Mouse (Mus musculus) heart, embryonic 10.5 days (tissue): ENCODE results near the gene Wdr38. TPM values are rescaled to one million over a fixed set of nuclear protein-coding genes. Genes with fewer than 3 reads are reported as not detected.

Source experiments
- DNase-seq: peaks from one replicate; pipeline ENCODE4 v3.0.0-alpha.2; 2017; ENCODE audit warnings: low spot score
- H3K27ac ChIP-seq: fragments of 300-500 bp; sonication (generic); 2 replicates; pipeline ENCODE4 v1.5.1; 2016; ENCODE audit warnings: mild to moderate bottlenecking
- H3K27me3 ChIP-seq: fragments of 300-500 bp; sonication (generic); 2 replicates; pipeline ENCODE4 v1.6.1; 2016; ENCODE audit warnings: mild to moderate bottlenecking; ENCODE audit not compliant: poor library complexity, insufficient read depth, severe bottlenecking
- H3K36me3 ChIP-seq: fragments of 300-500 bp; sonication (generic); 2 replicates; pipeline ENCODE4 v1.6.1; 2016; ENCODE audit warnings: mild to moderate bottlenecking, moderate library complexity
- H3K4me1 ChIP-seq: fragments of 300-500 bp; sonication (generic); 2 replicates; pipeline ENCODE4 v1.6.1; 2016; ENCODE audit warnings: mild to moderate bottlenecking
- H3K4me3 ChIP-seq: fragments of 300-500 bp; sonication (generic); 2 replicates; pipeline ENCODE4 v1.5.1; 2016; ENCODE audit warnings: mild to moderate bottlenecking, moderate library complexity
- H3K9me3 ChIP-seq: fragments of 300-500 bp; sonication (generic); 2 replicates; pipeline ENCODE4 v1.6.1; 2016; ENCODE audit warnings: mild to moderate bottlenecking, moderate library complexity
- WGBS: fragments of 180-500 bp; shearing (Covaris S2); methylation state at CpG from one replicate; pipeline ENCODE4 v1.1.7; 2016; 5-methylcytosine and 5-hydroxymethylcytosine counted together
- polyA plus RNA-seq: library from polyadenylated mRNA; unstranded; fragments of >200 nt; fragmentation: Nextera tagmentation; extraction: Ambion mirVana; gene quantifications from 2 replicates; pipeline ENCODE4 v1.2.1, GENCODE M21; 2016

Gene Wdr38
- 0.89 and 1.4 TPM in 2 replicates for polyA plus RNA-seq

DNA sequence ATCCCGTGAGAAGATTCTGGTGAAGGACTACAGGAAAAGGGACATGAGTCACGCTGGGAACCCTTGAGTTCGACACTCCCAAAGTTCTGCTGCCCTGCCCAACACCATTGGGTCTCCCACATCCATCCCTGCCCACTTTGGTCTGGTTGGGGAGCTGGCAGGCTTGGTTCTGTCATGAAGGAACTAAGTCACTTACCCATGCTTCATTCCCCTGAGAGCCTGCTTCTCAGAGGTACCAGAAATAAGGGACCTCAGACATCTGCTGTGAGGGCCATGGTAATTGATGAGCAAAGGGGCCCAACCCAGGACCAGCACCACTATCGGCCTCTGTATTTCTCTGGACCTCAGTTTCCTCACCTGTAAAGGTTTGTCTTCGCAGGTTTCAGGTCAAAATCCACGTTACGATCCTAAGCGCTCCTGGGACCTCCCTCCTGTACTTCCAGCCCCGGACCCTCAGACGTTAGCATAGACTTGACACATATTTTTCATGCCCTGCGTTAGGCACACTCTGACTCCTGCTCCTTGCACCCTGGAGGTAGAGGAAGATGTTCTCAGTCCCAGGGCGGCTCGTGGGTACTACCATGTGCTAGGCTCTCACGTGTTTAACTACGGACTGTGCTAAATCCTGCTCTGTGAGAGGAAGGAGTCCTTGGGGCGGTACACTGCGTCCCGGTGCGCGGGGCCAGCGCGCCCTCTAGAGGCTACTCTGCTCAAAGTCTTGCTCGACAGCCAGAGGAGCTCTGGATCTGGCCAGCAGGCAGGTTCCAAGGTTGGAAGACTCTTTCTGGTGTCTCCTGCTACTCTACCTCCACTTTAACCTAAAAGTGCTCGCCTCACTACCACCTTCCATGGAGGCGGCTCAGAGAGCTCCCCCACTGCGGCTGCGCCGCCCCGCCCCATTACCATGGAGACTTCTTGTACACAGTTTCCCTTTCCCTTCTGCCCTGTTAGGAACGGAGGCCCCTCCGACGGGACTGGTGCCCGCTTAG, at the start of gene Wdr38:
Wdr38 (plus strand) TSS at position 91 of the 989 bp plus-strand sequence.
- DNase-seq: peak; percentile 94
- peak within 1 kb of the TSS; percentile 84 for H3K27ac ChIP-seq
- H3K4me3 ChIP-seq: peak within 1 kb of the TSS; percentile 58
- peaks cover 23% of the 10 kb centered on the region for H3K4me1 ChIP-seq
- H3K27me3 ChIP-seq: no peaks in the 10 kb centered on the region
- H3K36me3 ChIP-seq: peaks cover 32% of the 10 kb centered on the region
- no peaks in the 10 kb centered on the region for H3K9me3 ChIP-seq
- 13% methylated on average over 33 of the region's 33 CpGs for WGBS

GRCm38 (mm10) chr2:38947566-38947965, 49.7 kb upstream of the Wdr38 start:
- DNase-seq: no peak
- 46% methylated on average over 7 of the region's 7 CpGs for WGBS
- Histone ChIP-seq H3K9me3 (no peaks in the 10 kb centered on the region), H3K36me3 (no peaks in the 10 kb centered on the region), H3K27ac (0 out of 2 replicates have a peak overlapping the region, but pooled peaks have one; percentile 29), H3K27me3 (no peaks in the 10 kb centered on the region), H3K4me3 (no peak overlapping the region), H3K4me1 (peaks cover 6% of the 10 kb centered on the region; the same call in 1 of the 2 replicates)

DNA sequence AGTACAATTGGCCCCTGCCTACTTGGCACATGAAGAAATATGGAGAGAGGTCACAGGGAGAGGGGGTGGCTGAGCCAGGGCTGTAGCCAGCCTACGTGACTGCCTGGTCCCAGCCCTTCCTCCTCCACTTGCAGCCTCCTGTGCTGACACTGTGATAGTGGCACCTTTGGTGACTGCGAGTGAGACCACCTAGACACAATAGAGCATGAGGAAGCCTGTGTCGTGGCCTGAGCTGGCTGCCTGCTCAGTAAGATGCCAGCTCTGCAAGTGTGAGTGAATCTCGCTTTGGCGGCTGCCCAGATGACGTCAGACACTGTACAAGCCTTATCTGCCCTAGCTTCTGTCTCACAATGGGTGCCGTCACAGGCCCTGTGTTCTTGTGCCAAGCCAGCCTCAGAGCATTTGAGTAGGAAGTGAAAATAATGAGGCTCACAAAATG, 47.0 kb upstream of the Wdr38 start:
- Histone ChIP-seq H3K4me1 (peaks cover 9% of the 10 kb centered on the region; the same call in 1 of the 2 replicates), H3K27ac (0 out of 2 replicates have a peak overlapping the region, but pooled peaks have one; percentile 13), H3K36me3 (no peaks in the 10 kb centered on the region), H3K27me3 (no peaks in the 10 kb centered on the region), H3K4me3 (no peak overlapping the region), H3K9me3 (no peaks in the 10 kb centered on the region)
- DNase-seq: no peak
- 60% methylated on average over 7 of the region's 7 CpGs for WGBS

- peaks cover 15% of the 10 kb centered on the region; the same call in 1 of the 2 replicates for H3K4me1 ChIP-seq
- H3K9me3 ChIP-seq: no peaks in the 10 kb centered on the region
- H3K27ac ChIP-seq: peak overlapping the region; percentile 53; the same call in 1 of the 2 replicates
- H3K4me3 ChIP-seq: no peak overlapping the region
- no peaks in the 10 kb centered on the region for H3K27me3 ChIP-seq
- WGBS: 66% methylated on average over 5 of the region's 5 CpGs
- no peaks in the 10 kb centered on the region for H3K36me3 ChIP-seq
- DNase-seq: no peak
These were observed 44.0 kb upstream of the Wdr38 start for GRCm38 (mm10) chr2:38953152-38953883.

- H3K4me1 ChIP-seq: peaks cover 16% of the 10 kb centered on the region; the same call in 1 of the 2 replicates
- H3K9me3 ChIP-seq: no peaks in the 10 kb centered on the region
- no peak for DNase-seq
- H3K4me3 ChIP-seq: no peak overlapping the region
- no peaks in the 10 kb centered on the region for H3K27me3 ChIP-seq
- no peaks in the 10 kb centered on the region for H3K36me3 ChIP-seq
- no peak overlapping the region for H3K27ac ChIP-seq
- WGBS: 74% methylated on average over 2 of the region's 2 CpGs
These were observed 41.2 kb upstream of the Wdr38 start for GRCm38 (mm10) chr2:38956062-38956461.

DNA sequence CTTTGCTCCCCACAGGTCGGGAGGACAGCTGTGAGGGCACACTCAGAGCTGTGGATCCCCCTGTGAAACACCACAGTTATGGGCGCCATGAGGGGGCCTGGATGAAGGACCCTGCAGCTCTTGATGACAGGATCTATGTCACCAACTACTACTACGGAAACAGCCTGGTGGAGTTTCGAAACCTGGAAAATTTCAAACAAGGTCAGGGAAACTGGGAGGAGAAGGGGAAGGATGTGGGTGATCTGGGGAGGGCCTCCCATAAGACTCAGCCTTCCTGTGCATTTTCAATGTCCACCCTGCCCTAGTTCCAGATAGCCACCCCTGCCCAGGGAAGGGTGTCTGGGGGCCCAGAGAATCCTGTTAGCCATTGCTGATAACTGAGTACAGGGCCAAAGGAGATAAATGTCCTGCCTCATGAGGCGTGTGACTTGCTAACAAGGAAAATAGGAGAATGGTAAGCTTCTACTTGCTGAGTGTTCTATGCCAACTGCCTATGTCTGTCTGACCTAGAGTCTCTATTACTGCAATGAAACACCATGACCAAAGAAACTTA, 39.5 kb upstream of the Wdr38 start:
- no peak overlapping the region for H3K27ac ChIP-seq
- no peaks in the 10 kb centered on the region for H3K27me3 ChIP-seq
- WGBS: 65% methylated on average over 5 of the region's 5 CpGs
- H3K9me3 ChIP-seq: no peaks in the 10 kb centered on the region
- H3K36me3 ChIP-seq: no peaks in the 10 kb centered on the region
- DNase-seq: no peak
- H3K4me1 ChIP-seq: peaks cover 21% of the 10 kb centered on the region; the same call in 1 of the 2 replicates
- no peak overlapping the region for H3K4me3 ChIP-seq

DNA sequence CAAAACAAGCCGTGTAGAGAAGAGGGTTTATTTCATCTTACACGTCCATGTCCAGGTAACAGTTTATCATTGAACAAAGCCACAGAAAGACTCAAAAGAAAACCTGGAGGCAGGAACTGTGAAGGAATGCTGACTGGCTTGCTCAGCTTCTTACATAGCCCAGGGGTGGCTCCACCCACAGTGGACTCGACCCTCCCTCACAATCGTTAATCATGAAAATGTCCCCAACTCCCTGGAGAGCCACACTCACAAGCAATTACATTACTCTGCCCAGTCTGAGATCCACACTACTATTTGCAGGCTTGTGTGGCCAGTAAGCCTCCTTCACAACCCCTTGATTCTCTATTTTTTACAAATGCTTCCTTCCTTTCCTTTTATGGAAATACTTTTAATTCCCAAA, 33.1 kb upstream of the Wdr38 start:
- Histone ChIP-seq H3K27me3 (no peaks in the 10 kb centered on the region), H3K4me3 (no peak overlapping the region), H3K27ac (no peak overlapping the region), H3K4me1 (peaks cover 12% of the 10 kb centered on the region; the same call in 1 of the 2 replicates), H3K36me3 (no peaks in the 10 kb centered on the region), H3K9me3 (no peaks in the 10 kb centered on the region)
- 47% methylated on average over 4 of the region's 4 CpGs for WGBS
- no peak for DNase-seq

DNA sequence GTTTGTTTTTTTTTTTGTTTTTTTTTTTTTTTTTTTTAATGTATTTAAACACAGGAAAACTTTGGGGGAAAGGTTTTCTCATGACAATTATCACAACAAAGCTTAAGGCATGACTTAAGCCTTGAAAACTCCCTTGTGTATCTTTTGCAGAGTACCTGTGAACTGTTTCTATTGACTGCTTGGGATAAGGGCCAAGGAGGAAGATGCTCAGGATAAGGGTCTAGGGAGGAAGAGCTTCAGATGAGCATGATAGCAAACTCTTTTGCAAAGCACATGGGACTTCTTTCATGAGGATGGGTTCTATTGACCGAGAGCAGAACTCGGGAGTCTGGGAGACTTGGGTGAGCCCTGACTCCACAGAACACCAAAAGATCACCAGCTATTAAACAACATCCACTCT, 27.6 kb upstream of the Wdr38 start:
- 90% methylated on average over 2 of the region's 2 CpGs for WGBS
- no peak for DNase-seq
- H3K27me3 ChIP-seq: no peaks in the 10 kb centered on the region
- no peaks in the 10 kb centered on the region for H3K36me3 ChIP-seq
- H3K4me3 ChIP-seq: no peak overlapping the region
- H3K27ac ChIP-seq: no peak overlapping the region
- H3K4me1 ChIP-seq: no peaks in the 10 kb centered on the region
- H3K9me3 ChIP-seq: no peaks in the 10 kb centered on the region

DNA sequence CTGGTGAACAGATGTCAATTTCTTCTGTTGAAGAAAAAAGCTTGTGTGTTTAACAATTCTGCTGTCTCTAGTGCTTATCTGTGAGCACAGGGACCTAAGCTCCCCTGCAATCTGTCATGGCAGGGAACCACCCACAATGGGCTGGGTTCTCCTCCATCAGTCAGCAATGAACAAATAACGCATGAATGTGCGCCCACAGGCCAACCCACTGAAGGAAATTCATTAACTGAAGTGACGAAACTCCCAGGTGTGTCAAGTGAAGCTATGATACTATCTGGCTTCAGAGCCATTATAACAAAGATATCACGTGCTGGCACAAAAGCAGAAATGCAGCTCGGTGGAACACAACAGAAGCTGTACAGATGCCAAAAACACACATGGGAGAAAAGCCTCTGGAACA, 27.2 kb upstream of the Wdr38 start:
- no peak overlapping the region for H3K27ac ChIP-seq
- no peak overlapping the region for H3K4me3 ChIP-seq
- H3K27me3 ChIP-seq: no peaks in the 10 kb centered on the region
- DNase-seq: no peak
- H3K4me1 ChIP-seq: no peaks in the 10 kb centered on the region
- 76% methylated on average over 5 of the region's 5 CpGs for WGBS
- H3K9me3 ChIP-seq: no peaks in the 10 kb centered on the region
- no peaks in the 10 kb centered on the region for H3K36me3 ChIP-seq

GRCm38 (mm10) chr2:38973223-38973622, 24.1 kb upstream of the Wdr38 start:
- DNase-seq: no peak
- Histone ChIP-seq H3K4me1 (0 out of 2 replicates have a peak, but pooled peaks cover 4% of the 10 kb centered on the region), H3K36me3 (no peaks in the 10 kb centered on the region), H3K9me3 (no peaks in the 10 kb centered on the region), H3K27me3 (0 out of 2 replicates have a peak, but pooled peaks cover 5% of the 10 kb centered on the region), H3K27ac (no peak overlapping the region), H3K4me3 (no peak overlapping the region)
- 38% methylated on average over 2 of the region's 2 CpGs for WGBS

DNA sequence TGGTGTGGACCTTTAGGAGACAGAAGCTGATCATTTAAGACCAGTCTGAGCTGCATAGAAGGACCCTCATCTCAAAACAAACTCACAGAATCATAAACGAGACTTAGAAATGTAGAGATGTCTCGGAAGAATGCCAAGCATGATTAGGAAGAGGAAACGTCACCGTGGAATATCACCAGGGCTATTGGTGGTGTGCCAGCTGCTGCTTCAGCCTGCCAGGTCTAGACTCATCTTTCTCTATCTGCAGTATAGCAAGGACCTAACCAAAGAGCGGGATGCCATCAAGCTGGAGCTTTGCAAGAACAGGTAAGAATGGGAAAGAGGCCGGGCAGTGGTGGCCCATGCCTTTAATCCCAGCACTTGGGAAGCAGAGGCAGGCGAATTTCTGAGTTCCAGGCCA, 23.6 kb upstream of the Wdr38 start:
- Histone ChIP-seq H3K36me3 (no peaks in the 10 kb centered on the region), H3K4me3 (no peak overlapping the region), H3K27ac (no peak overlapping the region), H3K9me3 (no peaks in the 10 kb centered on the region), H3K4me1 (0 out of 2 replicates have a peak, but pooled peaks cover 4% of the 10 kb centered on the region), H3K27me3 (0 out of 2 replicates have a peak, but pooled peaks cover 5% of the 10 kb centered on the region)
- DNase-seq: no peak
- 77% methylated on average over 7 of the region's 7 CpGs for WGBS

DNA sequence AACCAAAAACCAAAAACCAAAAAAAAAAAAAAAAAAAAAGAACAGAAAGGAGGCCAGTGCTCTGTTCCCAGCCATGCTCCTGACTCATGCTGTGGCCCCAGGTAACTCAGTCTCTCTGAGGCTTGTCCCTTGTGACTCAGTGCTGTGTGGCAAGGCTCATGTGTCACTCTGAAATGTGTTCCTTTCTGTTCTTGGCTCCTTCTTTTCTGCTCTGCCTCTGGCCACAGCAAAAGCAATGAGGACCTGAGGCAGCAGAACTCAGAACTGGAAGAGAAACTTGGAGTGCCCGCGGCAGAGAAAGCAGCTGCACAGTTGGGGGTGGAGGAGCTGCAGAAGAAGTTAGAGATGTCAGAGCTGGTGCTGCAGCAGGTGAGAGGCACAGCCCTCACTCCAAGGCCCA, 23.1 kb upstream of the Wdr38 start:
- Histone ChIP-seq H3K4me3 (no peak overlapping the region), H3K27me3 (0 out of 2 replicates have a peak, but pooled peaks cover 5% of the 10 kb centered on the region), H3K4me1 (0 out of 2 replicates have a peak, but pooled peaks cover 4% of the 10 kb centered on the region), H3K27ac (no peak overlapping the region), H3K36me3 (no peaks in the 10 kb centered on the region), H3K9me3 (no peaks in the 10 kb centered on the region)
- 32% methylated on average over 2 of the region's 2 CpGs for WGBS
- DNase-seq: no peak
